27 mouse cellular contexts compared by ENCODE assay signal in the genomic region with DNA sequence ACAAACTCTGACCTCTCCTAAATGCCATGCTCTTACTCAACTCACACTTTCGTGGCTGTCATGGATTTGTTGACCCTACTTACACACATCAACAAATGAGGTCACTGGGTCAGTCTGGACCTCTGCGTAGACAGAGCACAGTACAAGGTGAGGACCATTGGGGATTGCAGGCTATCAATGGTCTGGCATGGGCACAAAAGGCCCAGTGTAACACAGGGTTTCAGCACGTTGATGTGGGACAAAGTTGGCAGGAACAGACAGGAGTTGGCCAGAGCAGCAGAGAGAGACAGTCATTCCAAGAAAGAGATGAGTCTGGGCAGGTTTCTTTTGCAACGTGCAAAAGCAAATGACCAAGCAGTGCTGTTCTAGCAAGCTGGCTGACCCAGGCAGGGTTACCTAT. TPM values are rescaled to one million over a fixed set of nuclear protein-coding genes. Genes with fewer than 3 reads are reported as not detected.
DNase-seq lines count a peak whose midpoint lies in the region; ATAC-seq and TF ChIP-seq lines count a peak whose summit lies in the region.
"Had no signal": no experiment of that assay in that cellular context is flagged by ENCODE, and none has a peak within 500 bp of the region (broad histone marks: within the 10 kb centered on the region; RNA-seq: fewer than 3 reads in every experiment).

No protein-coding gene starts in this region.

- H3K36me3 ChIP-seq in stomach, embryonic 15.5 days, result peaks cover 13% of the 10 kb centered on the region
- H3K36me3 ChIP-seq in stomach, postnatal 0 days (ENCODE audit: control insufficient read depth, insufficient read depth, low read length), result peaks cover 23% of the 10 kb centered on the region; the same call in 1 of the 2 replicates
- peaks cover 75% of the 10 kb centered on the region for H3K36me3 ChIP-seq in liver, embryonic 13.5 days

- H3K9me3 ChIP-seq in stomach, embryonic 15.5 days, result no peaks in the 10 kb centered on the region
- H3K9me3 ChIP-seq in stomach, postnatal 0 days (ENCODE audit: control insufficient read depth, low read length), result no peaks in the 10 kb centered on the region
- no peaks in the 10 kb centered on the region for H3K9me3 ChIP-seq in liver, embryonic 13.5 days (replicated peaks)
- H3K9me3 ChIP-seq: hindbrain, embryonic 15.5 days; limb, embryonic 13.5 days; midbrain, embryonic 10.5 days; neural tube, embryonic 12.5 days had no signal

- DNase-seq in adrenal gland, adult 2 months, result peak; percentile 48
- DNase-seq in adrenal gland, postnatal 10 days, result no peak
- no peak for DNase-seq in stomach, postnatal 0 days (ENCODE audit: low spot score)
- DNase-seq in liver, embryonic 13.5 days, result no peak
- no peak for DNase-seq in right cerebral cortex, adult 2 months (ENCODE audit: low spot score in 2 of 2)
- no peak for DNase-seq in left cerebral cortex, adult 18-20 months (ENCODE audit: low spot score in 2 of 2)
- DNase-seq in retina, embryonic 14.5 days (ENCODE audit: low spot score), result no peak
- DNase-seq: adrenal gland, adult 8-10 months; cerebellum, adult 11 months; cerebellum, adult 9-10 months; cerebellum, postnatal 36 days; lung, embryonic 14.5 days; lung, postnatal 14 days; right cerebral cortex, postnatal 14 days; thymus, adult 2 months; thymus, postnatal 4 days had no signal

- TF ChIP-seq EP300 in stomach, postnatal 0 days (optimal IDR thresholded peaks at IDR 0.05), result no peak

- TF ChIP-seq CTCF in stomach, postnatal 0 days (IDR thresholded peaks at IDR 0.05; ENCODE audit: low read depth), result no peak

- H3K4me2 ChIP-seq in stomach, embryonic 15.5 days, result no peak overlapping the region
- no peak overlapping the region for H3K4me2 ChIP-seq in stomach, postnatal 0 days (replicated peaks; ENCODE audit: low read depth)
- H3K4me2 ChIP-seq in liver, embryonic 13.5 days, result no peak overlapping the region
- H3K4me2 ChIP-seq: heart, embryonic 13.5 days; hindbrain, embryonic 15.5 days; limb, embryonic 13.5 days; lung, embryonic 14.5 days; neural tube, embryonic 12.5 days had no signal

- no peak overlapping the region for H3K4me3 ChIP-seq in stomach, embryonic 15.5 days (replicated peaks)
- H3K4me3 ChIP-seq in stomach, postnatal 0 days (ENCODE audit: low read depth, low read length), result no peak overlapping the region
- H3K4me3 ChIP-seq in liver, embryonic 13.5 days (replicated peaks), result no peak overlapping the region
- H3K4me3 ChIP-seq: heart, embryonic 13.5 days; hindbrain, embryonic 15.5 days; layer of hippocampus, adult 2 months; limb, embryonic 13.5 days; midbrain, embryonic 10.5 days; myocyte; neural tube, embryonic 12.5 days had no signal

- peak; percentile 39; the same call in 1 of the 2 replicates for ATAC-seq in stomach, embryonic 15.5 days (ENCODE audit: insufficient read depth, low FRiP score, low read depth)
- no peak for ATAC-seq in stomach, postnatal 0 days (ENCODE audit: low FRiP score, low TSS enrichment)
- ATAC-seq in liver, embryonic 13.5 days (ENCODE audit: low read depth), result peak; percentile 82
- ATAC-seq: forebrain, embryonic 16.5 days; inflammation-experienced regulatory T-cells, adult 6 months; midbrain, embryonic 16.5 days had no signal

- H3K27me3 ChIP-seq in stomach, embryonic 15.5 days (replicated peaks), result no peaks in the 10 kb centered on the region
- H3K27me3 ChIP-seq in stomach, postnatal 0 days (ENCODE audit: control insufficient read depth, insufficient read depth, low read length), result no peaks in the 10 kb centered on the region
- no peaks in the 10 kb centered on the region for H3K27me3 ChIP-seq in liver, embryonic 13.5 days
- H3K27me3 ChIP-seq: heart, embryonic 13.5 days; hindbrain, embryonic 15.5 days; limb, embryonic 13.5 days; neural tube, embryonic 12.5 days had no signal

- no peak overlapping the region for H3K27ac ChIP-seq in stomach, embryonic 15.5 days
- no peak overlapping the region for H3K27ac ChIP-seq in stomach, postnatal 0 days (replicated peaks)
- H3K27ac ChIP-seq in liver, embryonic 13.5 days, result no peak overlapping the region
- H3K27ac ChIP-seq: heart, embryonic 13.5 days; hindbrain, embryonic 15.5 days; layer of hippocampus, adult 2 months; limb, embryonic 13.5 days; midbrain, embryonic 10.5 days; neural tube, embryonic 12.5 days had no signal

- 74% methylated on average over 4 of the region's 4 CpGs for WGBS in stomach, embryonic 15.5 days
- WGBS in stomach, postnatal 0 days, result 61% methylated on average over 4 of the region's 4 CpGs
- 69% methylated on average over 4 of the region's 4 CpGs for WGBS in liver, embryonic 13.5 days (ENCODE audit: insufficient replicate concordance)

- H3K4me1 ChIP-seq in stomach, embryonic 15.5 days, result no peaks in the 10 kb centered on the region
- no peaks in the 10 kb centered on the region for H3K4me1 ChIP-seq in stomach, postnatal 0 days (replicated peaks; ENCODE audit: control insufficient read depth, insufficient read depth)
- no peaks in the 10 kb centered on the region for H3K4me1 ChIP-seq in liver, embryonic 13.5 days (replicated peaks)
- H3K4me1 ChIP-seq: heart, embryonic 13.5 days; hindbrain, embryonic 15.5 days; neural tube, embryonic 12.5 days had no signal

- H3K9ac ChIP-seq in stomach, embryonic 15.5 days, result no peak overlapping the region
- no peak overlapping the region for H3K9ac ChIP-seq in stomach, postnatal 0 days (ENCODE audit: low read length)
- H3K9ac ChIP-seq in liver, embryonic 13.5 days, result no peak overlapping the region
- H3K9ac ChIP-seq: heart, embryonic 13.5 days; hindbrain, embryonic 15.5 days; limb, embryonic 13.5 days; lung, embryonic 14.5 days; neural tube, embryonic 12.5 days had no signal

RNA-seq across cellular contexts. Expression of a gene that starts 19.7 kb away (rescaled TPM):
- 10 to 100 TPM; 48.0 to 58.2 TPM for total RNA-seq in adrenal gland, adult 2 months (2021)
- 82.1 and 91.7 TPM in 2 replicates for polyA plus RNA-seq in adrenal gland, adult 2 months (2012; rRNA removed)
- 10 to 100 TPM; 38.4 to 39.3 TPM for total RNA-seq in adrenal gland, postnatal 10 days (2021)
- polyA plus RNA-seq in stomach, embryonic 15.5 days (2015; fragmentation: Nextera tagmentation; extraction: Ambion mirVana), result 27.4 and 29.2 TPM in 2 replicates
- polyA plus RNA-seq in stomach, postnatal 0 days (2015; fragmentation: Nextera tagmentation; extraction: Ambion mirVana), result 11.7 and 13.1 TPM in 2 replicates
- 17.9 and 19.4 TPM in 2 replicates for polyA plus RNA-seq in liver, embryonic 13.5 days (2015; fragmentation: Nextera tagmentation; extraction: Ambion mirVana)
- total RNA-seq in left cerebral cortex, adult 18-20 months (2021), result 10 to 100 TPM; 19.9 to 21.5 TPM

RNA-seq across cellular contexts. Expression of a gene that starts 24.5 kb away (rescaled TPM):
- total RNA-seq in adrenal gland, adult 2 months (2021), result 10 to 100 TPM; 36.2 to 40.3 TPM
- polyA plus RNA-seq in adrenal gland, adult 2 months (2012; rRNA removed), result 8.8 and 9.8 TPM in 2 replicates
- 10 to 100 TPM; 31.2 to 35.7 TPM for total RNA-seq in adrenal gland, postnatal 10 days (2021)
- polyA plus RNA-seq in stomach, embryonic 15.5 days (2015; fragmentation: Nextera tagmentation; extraction: Ambion mirVana), result 38.4 and 40.3 TPM in 2 replicates
- 23.1 and 23.2 TPM in 2 replicates for polyA plus RNA-seq in stomach, postnatal 0 days (2015; fragmentation: Nextera tagmentation; extraction: Ambion mirVana)
- 16.3 and 16.5 TPM in 2 replicates for polyA plus RNA-seq in liver, embryonic 13.5 days (2015; fragmentation: Nextera tagmentation; extraction: Ambion mirVana)
- total RNA-seq in left cerebral cortex, adult 18-20 months (2021), result 10 to 100 TPM; 55.5 to 63.1 TPM

RNA-seq across cellular contexts. Expression of a gene that starts 33.5 kb away (rescaled TPM):
- 10 to 100 TPM; 67.2 to 75.3 TPM for total RNA-seq in adrenal gland, adult 2 months (2021)
- 103 and 114 TPM in 2 replicates for polyA plus RNA-seq in adrenal gland, adult 2 months (2012; rRNA removed)
- total RNA-seq in adrenal gland, postnatal 10 days (2021), result 10 to 100 TPM; 60.9 to 63.3 TPM
- 105 and 110 TPM in 2 replicates for polyA plus RNA-seq in stomach, embryonic 15.5 days (2015; fragmentation: Nextera tagmentation; extraction: Ambion mirVana)
- 79.1 and 84.8 TPM in 2 replicates for polyA plus RNA-seq in stomach, postnatal 0 days (2015; fragmentation: Nextera tagmentation; extraction: Ambion mirVana)
- polyA plus RNA-seq in liver, embryonic 13.5 days (2015; fragmentation: Nextera tagmentation; extraction: Ambion mirVana), result 39.6 and 40.4 TPM in 2 replicates
- 10 to 100 TPM; 54.2 to 55.2 TPM for total RNA-seq in left cerebral cortex, adult 18-20 months (2021)

RNA-seq across cellular contexts. Expression of a gene that starts 52.3 kb away (rescaled TPM):
- total RNA-seq in adrenal gland, adult 2 months (2021), result 1 to 10 TPM; 7.9 to 9.6 TPM
- polyA plus RNA-seq in adrenal gland, adult 2 months (2012; rRNA removed), result 16.6 and 19.6 TPM in 2 replicates
- total RNA-seq in adrenal gland, postnatal 10 days (2021), result 1 to 10 TPM; 5.1 to 5.7 TPM
- polyA plus RNA-seq in stomach, embryonic 15.5 days (2015; fragmentation: Nextera tagmentation; extraction: Ambion mirVana), result 8.7 and 9.3 TPM in 2 replicates
- polyA plus RNA-seq in stomach, postnatal 0 days (2015; fragmentation: Nextera tagmentation; extraction: Ambion mirVana), result 9.6 and 9.9 TPM in 2 replicates
- polyA plus RNA-seq in liver, embryonic 13.5 days (2015; fragmentation: Nextera tagmentation; extraction: Ambion mirVana), result 3.1 and 3.5 TPM in 2 replicates
- total RNA-seq in left cerebral cortex, adult 18-20 months (2021), result under 1 TPM; 0.40 to 0.44 TPM
- total RNA-seq: layer of hippocampus, adult 2 months had no signal
